Mouse (Mus musculus): ENCODE measurements around the gene Hrct1. TPM values are rescaled to one million over a fixed set of nuclear protein-coding genes. Genes with fewer than 3 reads are reported as not detected.

The Hrct1 gene
- polyA plus RNA-seq, 1 experiment from 2014 or later, result 0.29 TPM

GRCm38 (mm10) chr4:43760460-43760859 lies 33.5 kb downstream of the Hrct1 start:
- Histone ChIP-seq H3K9ac (ENCODE audit: low read depth, low read length) (no peak overlapping the region), H3K27ac (ENCODE audit: low read length) (no peak overlapping the region), H3K27me3 (ENCODE audit: control insufficient read depth, insufficient read depth, low read depth, low read length) (no peaks in the 10 kb centered on the region; the same call in 1 of the 2 replicates), H3K9me3 (replicated peaks; ENCODE audit: control insufficient read depth, low read length, poor library complexity, severe bottlenecking) (no peaks in the 10 kb centered on the region), H3K4me1 (ENCODE audit: control insufficient read depth, insufficient read depth, low read length) (no peaks in the 10 kb centered on the region), H3K4me2 (ENCODE audit: low read length) (no peak overlapping the region), H3K36me3 (ENCODE audit: control insufficient read depth, insufficient read depth, low read length) (no peaks in the 10 kb centered on the region), H3K4me3 (ENCODE audit: low read depth, low read length) (no peak overlapping the region)
- 74% methylated on average over 10 of the region's 10 CpGs for WGBS
- no peak for ATAC-seq

GRCm38 (mm10) chr4:43761336-43761735 lies 34.3 kb downstream of the Hrct1 start:
- 75% methylated on average over 2 of the region's 2 CpGs for WGBS
- no peaks in the 10 kb centered on the region; the same call in 1 of the 2 replicates for H3K27me3 ChIP-seq (ENCODE audit: control insufficient read depth, insufficient read depth, low read depth, low read length)
- no peaks in the 10 kb centered on the region for H3K4me1 ChIP-seq (ENCODE audit: control insufficient read depth, insufficient read depth, low read length)
- H3K27ac ChIP-seq (ENCODE audit: low read length), result no peak overlapping the region
- H3K4me3 ChIP-seq (ENCODE audit: low read depth, low read length), result no peak overlapping the region
- H3K36me3 ChIP-seq (ENCODE audit: control insufficient read depth, insufficient read depth, low read length), result no peaks in the 10 kb centered on the region
- H3K9ac ChIP-seq (ENCODE audit: low read depth, low read length), result no peak overlapping the region
- no peak overlapping the region for H3K4me2 ChIP-seq (ENCODE audit: low read length)
- H3K9me3 ChIP-seq (replicated peaks; ENCODE audit: control insufficient read depth, low read length, poor library complexity, severe bottlenecking), result no peaks in the 10 kb centered on the region
- no peak for ATAC-seq

GRCm38 (mm10) chr4:43763410-43763809 lies 36.4 kb downstream of the Hrct1 start:
- Histone ChIP-seq H3K27me3 (ENCODE audit: control insufficient read depth, insufficient read depth, low read depth, low read length) (no peaks in the 10 kb centered on the region; the same call in 1 of the 2 replicates), H3K9me3 (replicated peaks; ENCODE audit: control insufficient read depth, low read length, poor library complexity, severe bottlenecking) (no peaks in the 10 kb centered on the region), H3K36me3 (ENCODE audit: control insufficient read depth, insufficient read depth, low read length) (no peaks in the 10 kb centered on the region), H3K27ac (ENCODE audit: low read length) (no peak overlapping the region), H3K4me2 (ENCODE audit: low read length) (no peak overlapping the region), H3K4me3 (ENCODE audit: low read depth, low read length) (no peak overlapping the region), H3K9ac (ENCODE audit: low read depth, low read length) (no peak overlapping the region), H3K4me1 (ENCODE audit: control insufficient read depth, insufficient read depth, low read length) (no peaks in the 10 kb centered on the region)
- no peak for ATAC-seq
- 28% methylated on average over 7 of the region's 7 CpGs for WGBS

- no peak overlapping the region for H3K4me3 ChIP-seq (ENCODE audit: low read depth, low read length)
- H3K36me3 ChIP-seq (ENCODE audit: control insufficient read depth, insufficient read depth, low read length), result no peaks in the 10 kb centered on the region
- H3K27ac ChIP-seq (ENCODE audit: low read length), result no peak overlapping the region
- no peaks in the 10 kb centered on the region; the same call in 1 of the 2 replicates for H3K27me3 ChIP-seq (ENCODE audit: control insufficient read depth, insufficient read depth, low read depth, low read length)
- no peak overlapping the region for H3K9ac ChIP-seq (ENCODE audit: low read depth, low read length)
- H3K4me2 ChIP-seq (ENCODE audit: low read length), result no peak overlapping the region
- no peaks in the 10 kb centered on the region for H3K9me3 ChIP-seq (replicated peaks; ENCODE audit: control insufficient read depth, low read length, poor library complexity, severe bottlenecking)
- no peak for ATAC-seq
- 89% methylated on average over 5 of the region's 5 CpGs for WGBS
- H3K4me1 ChIP-seq (ENCODE audit: control insufficient read depth, insufficient read depth, low read length), result no peaks in the 10 kb centered on the region
Measured at GRCm38 (mm10) chr4:43768341-43768740, 41.4 kb downstream of the Hrct1 start.

- Histone ChIP-seq H3K36me3 (ENCODE audit: control insufficient read depth, insufficient read depth, low read length) (no peaks in the 10 kb centered on the region), H3K9ac (ENCODE audit: low read depth, low read length) (no peak overlapping the region), H3K27me3 (ENCODE audit: control insufficient read depth, insufficient read depth, low read depth, low read length) (no peaks in the 10 kb centered on the region), H3K27ac (ENCODE audit: low read length) (no peak overlapping the region), H3K4me2 (ENCODE audit: low read length) (no peak overlapping the region), H3K4me1 (ENCODE audit: control insufficient read depth, insufficient read depth, low read length) (no peaks in the 10 kb centered on the region), H3K9me3 (replicated peaks; ENCODE audit: control insufficient read depth, low read length, poor library complexity, severe bottlenecking) (no peaks in the 10 kb centered on the region), H3K4me3 (ENCODE audit: low read depth, low read length) (no peak overlapping the region)
- ATAC-seq, result no peak
- 100% methylated on average over 2 of the region's 2 CpGs for WGBS
Measured at GRCm38 (mm10) chr4:43769374-43769773, 42.4 kb downstream of the Hrct1 start.

- WGBS, result 85% methylated on average over 6 of the region's 6 CpGs
- Histone ChIP-seq H3K9me3 (replicated peaks; ENCODE audit: control insufficient read depth, low read length, poor library complexity, severe bottlenecking) (no peaks in the 10 kb centered on the region), H3K4me3 (ENCODE audit: low read depth, low read length) (no peak within 1 kb of the TSS), H3K4me1 (ENCODE audit: control insufficient read depth, insufficient read depth, low read length) (no peaks in the 10 kb centered on the region), H3K9ac (ENCODE audit: low read depth, low read length) (no peak within 1 kb of the TSS), H3K4me2 (ENCODE audit: low read length) (no peak within 1 kb of the TSS), H3K27ac (ENCODE audit: low read length) (no peak within 1 kb of the TSS), H3K36me3 (ENCODE audit: control insufficient read depth, insufficient read depth, low read length) (no peaks in the 10 kb centered on the region), H3K27me3 (ENCODE audit: control insufficient read depth, insufficient read depth, low read depth, low read length) (no peaks in the 10 kb centered on the region)
- ATAC-seq, result no peak
Measured at GRCm38 (mm10) chr4:43770909-43771308, 43.9 kb downstream of the Hrct1 start, which contains the start of gene Olfr159. Gene Olfr159 (minus strand): TSS chr4:43771009.

GRCm38 (mm10) chr4:43771626-43772025 lies 44.6 kb downstream of the Hrct1 start:
- no peak overlapping the region for H3K9ac ChIP-seq (ENCODE audit: low read depth, low read length)
- H3K4me2 ChIP-seq (ENCODE audit: low read length), result no peak overlapping the region
- H3K4me3 ChIP-seq (ENCODE audit: low read depth, low read length), result no peak overlapping the region
- no peaks in the 10 kb centered on the region for H3K9me3 ChIP-seq (replicated peaks; ENCODE audit: control insufficient read depth, low read length, poor library complexity, severe bottlenecking)
- no peak overlapping the region for H3K27ac ChIP-seq (ENCODE audit: low read length)
- no peaks in the 10 kb centered on the region for H3K27me3 ChIP-seq (ENCODE audit: control insufficient read depth, insufficient read depth, low read depth, low read length)
- ATAC-seq, result no peak
- 64% methylated on average over 6 of the region's 6 CpGs for WGBS
- H3K36me3 ChIP-seq (ENCODE audit: control insufficient read depth, insufficient read depth, low read length), result no peaks in the 10 kb centered on the region
- no peaks in the 10 kb centered on the region for H3K4me1 ChIP-seq (ENCODE audit: control insufficient read depth, insufficient read depth, low read length)

GRCm38 (mm10) chr4:43772304-43772703 lies 45.3 kb downstream of the Hrct1 start:
- H3K4me1 ChIP-seq (ENCODE audit: control insufficient read depth, insufficient read depth, low read length), result no peaks in the 10 kb centered on the region
- ATAC-seq, result no peak
- 23% methylated on average over 2 of the region's 2 CpGs for WGBS
- H3K27me3 ChIP-seq (ENCODE audit: control insufficient read depth, insufficient read depth, low read depth, low read length), result no peaks in the 10 kb centered on the region
- no peak overlapping the region for H3K4me2 ChIP-seq (ENCODE audit: low read length)
- H3K9ac ChIP-seq (ENCODE audit: low read depth, low read length), result no peak overlapping the region
- H3K4me3 ChIP-seq (ENCODE audit: low read depth, low read length), result no peak overlapping the region
- H3K36me3 ChIP-seq (ENCODE audit: control insufficient read depth, insufficient read depth, low read length), result no peaks in the 10 kb centered on the region
- no peak overlapping the region for H3K27ac ChIP-seq (ENCODE audit: low read length)
- H3K9me3 ChIP-seq (replicated peaks; ENCODE audit: control insufficient read depth, low read length, poor library complexity, severe bottlenecking), result no peaks in the 10 kb centered on the region
